Mouse (Mus musculus) spleen, postnatal 14 days (tissue): ENCODE results near the gene Pef1.

Source experiments
- DNase-seq, 2 experiments: peaks; one replicate each; pipeline ENCODE4 v3.0.0; 2021 to 2022; ENCODE audit warnings: low spot score in 2 of 2

Gene Pef1

GRCm38 (mm10) chr4:130174335-130175031 is 72.1 kb downstream of the Pef1 start:
- peak; percentile 53 to 64 for DNase-seq

GRCm38 (mm10) chr4:130175072-130175711 is 72.8 kb downstream of the Pef1 start, which contains the start of gene Tinagl1:
TSS of gene Tinagl1 (minus strand) at chr4:130175122.
- DNase-seq: no peak

GRCm38 (mm10) chr4:130176156-130176720 is 73.9 kb downstream of the Pef1 start:
- DNase-seq: no peak

DNA sequence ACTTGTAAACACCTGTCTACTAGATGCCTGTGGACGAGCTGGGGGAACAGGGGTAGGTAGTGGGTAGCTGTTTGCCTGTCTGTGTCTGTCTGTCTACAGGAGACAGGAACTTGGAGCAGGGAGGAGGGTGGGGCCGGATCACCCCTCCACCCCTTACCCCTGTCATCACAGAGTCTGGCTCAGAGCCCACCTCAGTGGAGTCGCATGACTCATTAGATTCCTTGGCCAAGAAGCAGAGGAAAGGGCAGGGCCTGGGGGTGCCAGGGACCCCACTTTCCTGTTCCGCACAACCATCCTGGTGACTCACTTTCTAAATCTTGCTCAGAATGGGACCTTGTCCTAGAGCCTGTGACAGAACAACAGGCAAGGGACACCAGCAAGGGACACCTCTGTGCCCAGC is 74.7 kb downstream of the Pef1 start:
- DNase-seq: no peak

DNA sequence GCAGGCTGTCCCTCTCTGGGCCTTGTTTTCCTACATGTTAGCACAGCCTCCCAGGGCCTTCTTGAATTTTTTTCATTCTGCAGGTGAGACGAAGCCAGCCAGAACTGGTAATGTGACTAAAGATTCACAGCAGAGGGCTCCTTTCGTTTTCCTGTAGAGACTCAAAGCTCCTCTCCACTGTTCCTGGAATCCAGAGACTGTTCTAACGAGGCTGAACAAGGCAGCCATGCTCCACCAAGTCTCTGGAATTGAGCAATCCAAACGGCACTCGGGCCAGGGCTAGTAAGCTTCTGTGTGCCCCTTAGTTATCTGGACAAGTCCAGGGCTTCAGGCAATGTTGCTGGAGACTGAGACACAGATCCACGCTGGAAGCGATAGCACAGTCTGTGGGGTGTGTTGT is 75.2 kb downstream of the Pef1 start:
- DNase-seq: no peak
